Mouse (Mus musculus): Measurements from ENCODE around the gene 0610009B22Rik. TPM values are rescaled to one million over a fixed set of nuclear protein-coding genes. Genes with fewer than 3 reads are reported as not detected.
"Not testable (repeated sequence)": the region's sequence is repeated elsewhere in the genome, so short reads cannot be mapped to it uniquely, and the experiment has no call there.

Gene 0610009B22Rik
- 45.2 and 50.6 TPM in 2 replicates for polyA plus RNA-seq (2015; fragmentation: Nextera tagmentation; extraction: Ambion mirVana)

- peak; percentile 99 for ATAC-seq (ENCODE audit: low read depth)
- under 1% methylated on average over 60 of the region's 60 CpGs for WGBS (ENCODE audit: insufficient replicate concordance)
Observed at GRCm38 (mm10) chr11:51688330-51689328, at the start of gene 0610009B22Rik. Gene 0610009B22Rik, minus strand, starts transcription at chr11:51688874.

GRCm38 (mm10) chr11:51734218-51734617, 45.5 kb upstream of the 0610009B22Rik start:
- 91% methylated on average over 13 of the region's 13 CpGs for WGBS (ENCODE audit: insufficient replicate concordance)
- not testable (repeated sequence) for H3K27ac ChIP-seq
- H3K36me3 ChIP-seq: peaks cover 60% of the 10 kb centered on the region

More at GRCm38 (mm10) chr11:51688330-51689328, at the start of gene 0610009B22Rik:
- peak within 1 kb of the TSS; percentile 86 for H3K4me2 ChIP-seq
- H3K27me3 ChIP-seq: no peaks in the 10 kb centered on the region
- H3K9ac ChIP-seq: peak within 1 kb of the TSS; percentile 86
- H3K4me3 ChIP-seq (replicated peaks): peak within 1 kb of the TSS; percentile 80
- no peaks in the 10 kb centered on the region for H3K9me3 ChIP-seq (replicated peaks)
- H3K36me3 ChIP-seq: peaks cover 8% of the 10 kb centered on the region; the same call in 1 of the 2 replicates
- peaks cover 16% of the 10 kb centered on the region for H3K4me1 ChIP-seq (replicated peaks)
- peak; percentile 100 for DNase-seq
- peak within 1 kb of the TSS; percentile 94 for H3K27ac ChIP-seq

GRCm38 (mm10) chr11:51732883-51733282, 44.2 kb upstream of the 0610009B22Rik start:
- Histone ChIP-seq H3K27ac (no peak overlapping the region), H3K9ac (no peak overlapping the region), H3K27me3 (no peaks in the 10 kb centered on the region), H3K4me1 (replicated peaks) (0 out of 2 replicates have a peak, but pooled peaks cover 2% of the 10 kb centered on the region), H3K36me3 (peaks cover 62% of the 10 kb centered on the region), H3K9me3 (replicated peaks) (no peaks in the 10 kb centered on the region), H3K4me2 (no peak overlapping the region), H3K4me3 (replicated peaks) (no peak overlapping the region)
- WGBS (ENCODE audit: insufficient replicate concordance): 59% methylated on average over 1 of the region's 1 CpGs
- no peak for ATAC-seq (ENCODE audit: low read depth)
- DNase-seq: no peak

More at GRCm38 (mm10) chr11:51734218-51734617, 45.5 kb upstream of the 0610009B22Rik start:
- not testable (repeated sequence) for H3K27me3 ChIP-seq; H3K4me2 ChIP-seq; H3K9me3 ChIP-seq (replicated peaks); DNase-seq; H3K4me3 ChIP-seq (replicated peaks); H3K9ac ChIP-seq; ATAC-seq (ENCODE audit: low read depth)
- peaks cover 14% of the 10 kb centered on the region for H3K4me1 ChIP-seq (replicated peaks)

GRCm38 (mm10) chr11:51721066-51721465, 32.4 kb upstream of the 0610009B22Rik start:
- Histone ChIP-seq H3K27me3 (no peaks in the 10 kb centered on the region), H3K36me3 (peaks cover 80% of the 10 kb centered on the region), H3K4me3 (replicated peaks) (no peak overlapping the region), H3K9me3 (replicated peaks) (no peaks in the 10 kb centered on the region), H3K9ac (no peak overlapping the region), H3K27ac (no peak overlapping the region), H3K4me2 (no peak overlapping the region), H3K4me1 (replicated peaks) (no peaks in the 10 kb centered on the region)
- DNase-seq: no peak
- 84% methylated on average over 11 of the region's 11 CpGs for WGBS (ENCODE audit: insufficient replicate concordance)
- ATAC-seq (ENCODE audit: low read depth): no peak

- Histone ChIP-seq H3K9me3 (replicated peaks) (no peaks in the 10 kb centered on the region), H3K27me3 (no peaks in the 10 kb centered on the region), H3K27ac (no peak overlapping the region), H3K9ac (no peak overlapping the region), H3K4me2 (no peak overlapping the region), H3K4me1 (replicated peaks) (no peaks in the 10 kb centered on the region), H3K36me3 (peaks cover 68% of the 10 kb centered on the region), H3K4me3 (replicated peaks) (no peak overlapping the region)
- WGBS (ENCODE audit: insufficient replicate concordance): 93% methylated on average over 13 of the region's 13 CpGs
- no peak for DNase-seq
- no peak for ATAC-seq (ENCODE audit: low read depth)
Observed at GRCm38 (mm10) chr11:51707080-51707479, 18.4 kb upstream of the 0610009B22Rik start.

GRCm38 (mm10) chr11:51706451-51706850, 17.8 kb upstream of the 0610009B22Rik start:
- WGBS (ENCODE audit: insufficient replicate concordance): 94% methylated on average over 10 of the region's 10 CpGs
- Histone ChIP-seq H3K4me2 (no peak overlapping the region), H3K9me3 (replicated peaks) (no peaks in the 10 kb centered on the region), H3K9ac (no peak overlapping the region), H3K4me1 (replicated peaks) (no peaks in the 10 kb centered on the region), H3K27ac (no peak overlapping the region), H3K36me3 (peaks cover 67% of the 10 kb centered on the region), H3K27me3 (no peaks in the 10 kb centered on the region), H3K4me3 (replicated peaks) (no peak overlapping the region)
- DNase-seq: no peak
- no peak for ATAC-seq (ENCODE audit: low read depth)

- ATAC-seq (ENCODE audit: low read depth) (no peak), DNase-seq (peak; percentile 21)
- 69% methylated on average over 10 of the region's 10 CpGs for WGBS (ENCODE audit: insufficient replicate concordance)
- H3K4me1 ChIP-seq (replicated peaks): no peaks in the 10 kb centered on the region
- no peak overlapping the region for H3K27ac ChIP-seq
- H3K9ac ChIP-seq: no peak overlapping the region
- H3K4me2 ChIP-seq: no peak overlapping the region
- H3K4me3 ChIP-seq (replicated peaks): no peak overlapping the region
- peaks cover 77% of the 10 kb centered on the region for H3K36me3 ChIP-seq
- H3K9me3 ChIP-seq (replicated peaks): no peaks in the 10 kb centered on the region
- no peaks in the 10 kb centered on the region for H3K27me3 ChIP-seq
Observed at GRCm38 (mm10) chr11:51703379-51703998, 14.8 kb upstream of the 0610009B22Rik start.

- WGBS (ENCODE audit: insufficient replicate concordance): 78% methylated on average over 3 of the region's 3 CpGs
- peaks cover 78% of the 10 kb centered on the region for H3K36me3 ChIP-seq
- no peak overlapping the region for H3K27ac ChIP-seq
- no peaks in the 10 kb centered on the region for H3K4me1 ChIP-seq (replicated peaks)
- H3K4me2 ChIP-seq: no peak overlapping the region
- H3K9me3 ChIP-seq (replicated peaks): no peaks in the 10 kb centered on the region
- no peak overlapping the region for H3K9ac ChIP-seq
- no peak for ATAC-seq (ENCODE audit: low read depth)
- H3K4me3 ChIP-seq (replicated peaks): no peak overlapping the region
- no peaks in the 10 kb centered on the region for H3K27me3 ChIP-seq
- DNase-seq: no peak
Observed at GRCm38 (mm10) chr11:51702831-51703230, 14.2 kb upstream of the 0610009B22Rik start.

- Histone ChIP-seq H3K27ac (no peak overlapping the region), H3K9me3 (replicated peaks) (no peaks in the 10 kb centered on the region), H3K4me1 (replicated peaks) (no peaks in the 10 kb centered on the region), H3K27me3 (no peaks in the 10 kb centered on the region), H3K4me3 (replicated peaks) (no peak overlapping the region), H3K4me2 (no peak overlapping the region), H3K36me3 (peaks cover 37% of the 10 kb centered on the region), H3K9ac (no peak overlapping the region)
- 89% methylated on average over 3 of the region's 3 CpGs for WGBS (ENCODE audit: insufficient replicate concordance)
- ATAC-seq (ENCODE audit: low read depth) (no peak), DNase-seq (no peak)
Observed at GRCm38 (mm10) chr11:51694984-51695383, 6.3 kb upstream of the 0610009B22Rik start.

- not testable (repeated sequence) for DNase-seq; H3K27ac ChIP-seq; H3K4me3 ChIP-seq (replicated peaks); H3K27me3 ChIP-seq; H3K9me3 ChIP-seq (replicated peaks); H3K9ac ChIP-seq; ATAC-seq (ENCODE audit: low read depth); H3K36me3 ChIP-seq; H3K4me2 ChIP-seq
- peaks cover 16% of the 10 kb centered on the region for H3K4me1 ChIP-seq (replicated peaks)
- WGBS (ENCODE audit: insufficient replicate concordance): 62% methylated on average over 2 of the region's 3 CpGs
Observed at GRCm38 (mm10) chr11:51690597-51690996, 1.9 kb upstream of the 0610009B22Rik start.

GRCm38 (mm10) chr11:51689343-51689742, 669 bp upstream of the 0610009B22Rik start:
- WGBS (ENCODE audit: insufficient replicate concordance): 21% methylated on average over 6 of the region's 6 CpGs
- Histone ChIP-seq H3K27me3 (no peaks in the 10 kb centered on the region), H3K9me3 (replicated peaks) (no peaks in the 10 kb centered on the region), H3K4me3 (replicated peaks) (peak overlapping the region; percentile 80), H3K4me1 (replicated peaks) (peaks cover 16% of the 10 kb centered on the region), H3K36me3 (peaks cover 8% of the 10 kb centered on the region; the same call in 1 of the 2 replicates), H3K9ac (0 out of 2 replicates have a peak overlapping the region, but pooled peaks have one; percentile 76), H3K27ac (peak overlapping the region; percentile 94), H3K4me2 (peak overlapping the region; percentile 75)
- DNase-seq: no peak
- ATAC-seq (ENCODE audit: low read depth): no peak
